Mouse (Mus musculus) frontal cortex, postnatal 10 days (tissue): ENCODE results near the gene Xrcc4.
A peak's percentile ranks its signal among the peaks of the same experiment; 100 is the strongest.
"Not testable (repeated sequence)": the region's sequence is repeated elsewhere in the genome, so short reads cannot be mapped to it uniquely, and the experiment has no call there.

Experiments
- DNase-seq, 2 experiments: peaks; one replicate each; pipeline ENCODE4 v3.0.0; 2022; ENCODE audit warnings: low spot score in 2 of 2, mixed read lengths in 1 of 2

Gene Xrcc4

GRCm38 (mm10) chr13:90088962-90089824 is at the start of gene Xrcc4, which contains the start of gene Tmem167:
Gene Xrcc4, minus strand, starts transcription at chr13:90089608.
Gene Tmem167, plus strand, starts transcription at chr13:90089123.
- peak; percentile 96 to 98 for DNase-seq

- DNase-seq = peak; percentile 44 to 49
Measured at GRCm38 (mm10) chr13:90136156-90136910, 46.9 kb upstream of the Xrcc4 start.

GRCm38 (mm10) chr13:90111681-90112080 is 22.3 kb upstream of the Xrcc4 start:
- DNase-seq = no peak

GRCm38 (mm10) chr13:90108746-90109145 is 19.3 kb upstream of the Xrcc4 start:
- not testable (repeated sequence) for DNase-seq

- no peak for DNase-seq
Measured at GRCm38 (mm10) chr13:90106139-90106538, 16.7 kb upstream of the Xrcc4 start.

GRCm38 (mm10) chr13:90101514-90101913 is 12.1 kb upstream of the Xrcc4 start:
- no peak for DNase-seq

GRCm38 (mm10) chr13:90089825-90090183 is 396 bp upstream of the Xrcc4 start:
- no peak for DNase-seq

- no peak for DNase-seq
Measured at GRCm38 (mm10) chr13:90061877-90062276, 27.5 kb downstream of the Xrcc4 start.

GRCm38 (mm10) chr13:90052408-90052807 is 37.0 kb downstream of the Xrcc4 start:
- DNase-seq = no peak

- DNase-seq = no peak
Measured at GRCm38 (mm10) chr13:90051735-90052134, 37.7 kb downstream of the Xrcc4 start.

GRCm38 (mm10) chr13:90039613-90040012 is 49.8 kb downstream of the Xrcc4 start:
- no peak for DNase-seq

GRCm38 (mm10) chr13:90032977-90033376 is 56.4 kb downstream of the Xrcc4 start:
- no peak for DNase-seq

GRCm38 (mm10) chr13:90032523-90032922 is 56.9 kb downstream of the Xrcc4 start:
- DNase-seq = no peak

- DNase-seq = no peak
Measured at GRCm38 (mm10) chr13:90030911-90031310, 58.5 kb downstream of the Xrcc4 start.

GRCm38 (mm10) chr13:90012620-90013019 is 76.8 kb downstream of the Xrcc4 start:
- no peak for DNase-seq

- no peak for DNase-seq
Measured at GRCm38 (mm10) chr13:90012198-90012597, 77.2 kb downstream of the Xrcc4 start.

GRCm38 (mm10) chr13:90011129-90011528 is 78.3 kb downstream of the Xrcc4 start:
- no peak for DNase-seq

GRCm38 (mm10) chr13:90009786-90010185 is 79.6 kb downstream of the Xrcc4 start:
- DNase-seq = no peak

- DNase-seq = no peak
Measured at GRCm38 (mm10) chr13:90005561-90005960, 83.8 kb downstream of the Xrcc4 start.

- DNase-seq = no peak
Measured at GRCm38 (mm10) chr13:89997531-89997930, 91.9 kb downstream of the Xrcc4 start.

- no peak for DNase-seq
Measured at GRCm38 (mm10) chr13:89986087-89986486, 103.3 kb downstream of the Xrcc4 start.

- no peak for DNase-seq
Measured at GRCm38 (mm10) chr13:89970940-89971339, 118.5 kb downstream of the Xrcc4 start.

GRCm38 (mm10) chr13:89968671-89969070 is 120.7 kb downstream of the Xrcc4 start:
- no peak for DNase-seq
